Mouse (Mus musculus) splenic B cell, adult 2 months (primary cell): ENCODE results near the gene Cer1.

Experiments used
- DNase-seq: peaks from one replicate; pipeline ENCODE4 v3.0.0-alpha.2; 2011; ENCODE audit warnings: low read depth, low spot score
- H3K27me3 ChIP-seq: 2 replicates; pipeline ENCODE4 v1.6.1; 2012; ENCODE audit warnings: mild to moderate bottlenecking, low read length, moderate library complexity, mixed read lengths; ENCODE audit not compliant: control insufficient read depth, poor library complexity, insufficient read depth, severe bottlenecking
- H3K36me3 ChIP-seq: 2 replicates; pipeline ENCODE4 v1.6.1; 2012; ENCODE audit warnings: mild to moderate bottlenecking, low read length, moderate library complexity, mixed read lengths; ENCODE audit not compliant: control insufficient read depth, poor library complexity, insufficient read depth, severe bottlenecking

Cer1 gene

DNA sequence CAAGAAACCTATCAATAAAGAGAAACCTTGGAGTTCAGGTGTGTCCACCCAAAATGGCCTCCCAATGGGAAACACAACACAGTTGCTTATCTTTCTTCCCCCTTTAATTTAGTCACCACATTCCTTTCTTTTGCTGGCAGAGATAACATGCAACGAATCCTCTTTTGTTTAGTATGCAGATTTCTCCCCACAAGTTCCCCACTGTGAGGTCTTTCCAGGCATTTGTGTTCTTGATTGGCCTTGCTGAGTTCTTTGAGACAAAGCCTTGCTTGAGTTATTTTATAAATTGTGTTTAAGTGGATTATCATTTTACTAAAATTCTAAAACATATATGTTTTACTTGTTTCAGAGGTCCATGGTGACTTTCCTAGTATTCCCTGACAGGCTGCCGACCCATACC lies 1.2 kb upstream of the Cer1 start:
- DNase-seq, result no peak
- H3K27me3 ChIP-seq, result no peaks in the 10 kb centered on the region
- no peaks in the 10 kb centered on the region for H3K36me3 ChIP-seq

DNA sequence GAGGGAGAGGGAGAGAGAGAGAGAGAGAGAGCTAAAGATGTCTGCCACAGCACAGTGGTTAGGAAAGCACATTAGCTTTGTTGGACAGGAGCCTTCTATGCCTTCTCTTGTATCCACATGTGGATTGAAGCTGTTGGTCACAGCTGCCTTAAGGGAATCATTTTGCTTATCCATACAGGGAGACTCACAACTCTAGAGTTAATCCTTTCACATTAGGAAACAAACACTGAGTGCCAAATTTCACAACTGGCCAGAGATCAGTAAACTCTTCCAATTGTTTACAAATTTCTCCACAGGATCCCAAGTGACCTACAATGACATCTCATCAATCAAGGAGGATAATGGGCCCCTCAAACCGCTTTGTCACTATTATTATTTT lies 576 bp upstream of the Cer1 start:
- no peak for DNase-seq
- Histone ChIP-seq H3K27me3 (no peaks in the 10 kb centered on the region), H3K36me3 (no peaks in the 10 kb centered on the region)

DNA sequence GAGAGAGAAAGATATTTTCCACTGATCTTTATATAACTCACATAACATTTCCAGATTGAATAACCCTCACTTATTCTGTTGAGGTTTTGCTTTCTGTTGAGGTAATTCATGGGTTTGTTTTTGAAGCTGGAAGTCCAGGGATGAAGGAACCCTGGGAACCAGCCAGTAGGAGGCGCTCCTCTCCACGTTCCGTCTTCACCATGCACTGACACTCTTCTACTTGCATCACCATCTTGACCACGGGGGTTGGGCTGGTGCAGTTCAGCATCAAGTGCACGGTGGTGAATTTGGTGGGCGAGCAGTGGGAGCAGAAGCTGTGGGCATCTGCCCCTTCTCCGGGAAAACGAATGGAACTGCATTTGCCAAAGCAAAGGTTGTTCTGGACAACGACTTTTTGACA lies 2.4 kb downstream of the Cer1 start:
- Histone ChIP-seq H3K36me3 (no peaks in the 10 kb centered on the region), H3K27me3 (no peaks in the 10 kb centered on the region)
- no peak for DNase-seq

DNA sequence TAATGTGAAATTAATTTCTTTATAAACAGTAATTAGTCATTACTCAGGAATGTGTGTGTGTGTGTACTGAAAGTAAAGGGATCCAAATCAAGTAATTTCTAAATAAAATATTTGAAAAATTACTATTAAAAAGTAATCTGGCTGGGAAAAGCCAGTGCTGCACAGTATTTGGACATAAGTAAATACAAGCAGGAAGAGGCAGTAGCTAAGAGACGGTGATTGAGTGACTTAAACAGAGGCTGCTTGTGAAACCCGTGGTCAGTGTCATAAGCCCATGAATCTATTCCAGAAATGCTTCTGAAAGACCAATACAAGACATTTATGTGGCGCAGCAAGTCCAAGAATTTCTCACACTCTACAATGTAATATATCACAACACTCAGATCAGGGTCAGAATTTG lies 3.6 kb downstream of the Cer1 start:
- no peaks in the 10 kb centered on the region for H3K36me3 ChIP-seq
- no peak for DNase-seq
- no peaks in the 10 kb centered on the region for H3K27me3 ChIP-seq

GRCm38 (mm10) chr4:82880243-82880642 lies 4.7 kb downstream of the Cer1 start:
- Histone ChIP-seq H3K36me3 (no peaks in the 10 kb centered on the region), H3K27me3 (no peaks in the 10 kb centered on the region)
- no peak for DNase-seq

DNA sequence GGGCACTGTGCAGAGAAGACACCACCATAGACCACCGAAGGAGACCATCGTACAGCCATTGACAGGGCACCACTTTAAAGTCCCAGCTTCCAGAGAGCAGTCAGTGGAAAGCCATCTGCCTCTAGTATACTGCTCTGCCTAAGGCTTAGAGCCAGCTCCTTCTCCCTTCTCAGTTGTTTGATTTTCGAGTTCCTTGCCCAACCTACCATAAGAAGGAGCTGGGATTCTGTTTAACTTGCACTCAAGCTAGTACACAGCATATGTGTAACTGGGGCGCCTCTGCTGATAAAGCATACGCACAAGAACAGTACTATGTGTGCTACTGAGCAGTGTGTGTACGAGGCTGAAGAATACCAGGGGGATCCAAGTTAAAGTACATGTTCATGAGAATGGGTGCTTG lies 5.8 kb downstream of the Cer1 start:
- no peaks in the 10 kb centered on the region for H3K27me3 ChIP-seq
- H3K36me3 ChIP-seq, result no peaks in the 10 kb centered on the region
- DNase-seq, result no peak

- H3K27me3 ChIP-seq, result no peaks in the 10 kb centered on the region
- DNase-seq, result no peak
- H3K36me3 ChIP-seq, result no peaks in the 10 kb centered on the region
Measured at GRCm38 (mm10) chr4:82876656-82877055, 8.3 kb downstream of the Cer1 start.

DNA sequence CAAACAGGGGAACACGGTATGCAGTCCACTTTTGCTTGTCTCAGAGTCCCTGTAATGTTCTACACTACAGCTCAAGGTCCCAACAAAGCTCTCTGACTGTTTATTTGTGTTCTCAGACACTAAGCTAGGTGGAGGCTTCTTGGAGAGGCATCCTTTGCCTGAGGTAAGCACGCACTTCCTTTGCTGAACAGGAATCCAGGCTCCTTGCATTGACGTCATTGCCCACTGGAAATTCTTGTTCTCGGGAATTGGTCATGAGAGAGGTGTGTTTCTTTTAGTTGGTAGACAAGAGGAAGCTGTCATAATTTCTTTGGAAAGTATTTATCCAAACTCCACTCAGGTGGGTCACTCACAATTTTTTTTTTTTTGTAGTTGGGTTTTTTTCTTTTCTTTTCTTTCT lies 9.4 kb downstream of the Cer1 start:
- H3K27me3 ChIP-seq, result no peaks in the 10 kb centered on the region
- H3K36me3 ChIP-seq, result no peaks in the 10 kb centered on the region

DNA sequence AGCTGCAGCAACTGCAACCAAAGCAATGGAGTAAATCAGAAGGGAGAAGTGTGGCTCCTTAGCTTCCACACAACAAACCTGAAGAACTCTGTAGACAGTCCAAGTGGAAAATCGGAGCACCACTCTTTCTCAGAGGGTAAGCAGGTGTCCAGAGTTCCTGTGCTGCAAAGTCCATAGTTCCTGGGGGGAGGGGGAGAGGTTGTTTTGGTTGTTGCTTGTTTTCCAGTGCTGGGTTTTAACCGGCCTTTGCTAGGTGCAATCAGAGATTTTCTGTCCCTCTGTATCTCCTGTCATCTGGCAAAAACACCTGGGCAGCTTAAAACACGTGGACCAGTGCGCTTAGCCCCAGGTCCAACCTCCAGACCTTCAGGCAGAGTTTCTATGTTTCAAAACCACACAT lies 10.2 kb downstream of the Cer1 start:
- DNase-seq, result no peak
- no peaks in the 10 kb centered on the region for H3K27me3 ChIP-seq
- no peaks in the 10 kb centered on the region for H3K36me3 ChIP-seq

More for the DNA sequence above, 9.4 kb downstream of the Cer1 start:
- no peak for DNase-seq

- DNase-seq, result no peak
- Histone ChIP-seq H3K36me3 (no peaks in the 10 kb centered on the region), H3K27me3 (no peaks in the 10 kb centered on the region)
Measured at GRCm38 (mm10) chr4:82872548-82872947, 12.4 kb downstream of the Cer1 start.

DNA sequence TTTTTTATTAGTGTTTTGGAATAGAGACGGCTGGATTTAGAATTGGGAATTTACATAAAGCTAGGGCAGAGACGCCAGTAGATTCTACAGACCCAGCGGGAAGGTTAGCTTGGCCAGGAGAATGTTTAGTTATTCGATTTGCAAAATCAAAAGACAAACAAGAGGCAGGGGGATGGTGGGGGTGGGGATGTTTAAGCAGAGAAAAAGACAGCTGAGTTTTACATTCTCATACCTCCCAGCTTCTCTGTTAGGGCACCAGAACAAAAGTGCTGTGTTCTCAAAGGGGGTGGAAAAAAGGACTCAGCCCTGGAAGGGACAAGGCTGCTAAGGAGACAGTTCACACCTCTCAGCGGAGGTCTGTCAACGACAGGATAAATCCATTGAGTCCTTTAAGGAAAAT lies 12.8 kb downstream of the Cer1 start:
- no peak for DNase-seq
- no peaks in the 10 kb centered on the region for H3K27me3 ChIP-seq

DNA sequence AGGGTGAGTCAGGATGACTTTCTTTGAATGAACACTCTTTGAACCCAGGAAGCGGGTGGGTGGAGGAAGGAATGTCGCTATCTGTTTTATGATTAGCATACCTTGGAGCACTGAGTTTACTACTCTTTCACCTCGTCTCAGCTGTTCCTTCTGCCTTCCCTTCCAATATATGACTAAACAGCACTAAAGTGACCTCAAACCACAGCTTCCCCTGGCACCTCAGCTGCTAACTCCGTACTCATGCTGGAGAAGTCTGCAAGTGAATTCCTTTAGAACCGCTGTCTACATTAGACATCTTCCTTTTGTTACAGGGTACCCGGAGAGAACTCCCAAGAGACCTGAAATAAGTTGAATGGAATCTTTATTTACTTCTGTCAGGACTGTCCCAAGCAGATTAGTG lies 14.0 kb downstream of the Cer1 start:
- no peak for DNase-seq
- Histone ChIP-seq H3K36me3 (no peaks in the 10 kb centered on the region), H3K27me3 (no peaks in the 10 kb centered on the region)

More for the DNA sequence above, 12.8 kb downstream of the Cer1 start:
- H3K36me3 ChIP-seq, result no peaks in the 10 kb centered on the region

- no peak for DNase-seq
Measured at GRCm38 (mm10) chr4:82867731-82868445, 17.1 kb downstream of the Cer1 start.

DNA sequence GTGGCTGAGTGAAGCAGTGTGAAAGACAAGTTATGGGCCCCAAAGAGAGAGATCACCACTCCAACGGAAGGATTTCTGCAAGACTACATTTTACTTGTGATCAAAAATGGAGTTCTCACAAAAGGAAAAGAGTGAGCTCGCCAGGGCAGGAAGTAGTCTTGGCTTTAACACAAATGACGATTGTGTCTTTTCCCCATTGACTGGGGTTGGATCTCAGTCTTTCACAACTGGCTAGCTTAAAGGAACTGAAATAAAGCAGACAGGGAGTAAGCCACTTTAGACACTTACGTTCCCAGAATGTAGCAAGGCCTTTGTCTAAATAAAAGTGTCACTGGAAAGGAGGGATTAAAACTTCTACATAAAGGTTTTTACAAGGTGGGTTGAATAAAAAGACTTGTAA lies 17.8 kb downstream of the Cer1 start:
- no peak for DNase-seq
- Histone ChIP-seq H3K36me3 (no peaks in the 10 kb centered on the region), H3K27me3 (no peaks in the 10 kb centered on the region)

More at GRCm38 (mm10) chr4:82867731-82868445, 17.1 kb downstream of the Cer1 start:
- H3K36me3 ChIP-seq, result no peaks in the 10 kb centered on the region
- H3K27me3 ChIP-seq, result no peaks in the 10 kb centered on the region

DNA sequence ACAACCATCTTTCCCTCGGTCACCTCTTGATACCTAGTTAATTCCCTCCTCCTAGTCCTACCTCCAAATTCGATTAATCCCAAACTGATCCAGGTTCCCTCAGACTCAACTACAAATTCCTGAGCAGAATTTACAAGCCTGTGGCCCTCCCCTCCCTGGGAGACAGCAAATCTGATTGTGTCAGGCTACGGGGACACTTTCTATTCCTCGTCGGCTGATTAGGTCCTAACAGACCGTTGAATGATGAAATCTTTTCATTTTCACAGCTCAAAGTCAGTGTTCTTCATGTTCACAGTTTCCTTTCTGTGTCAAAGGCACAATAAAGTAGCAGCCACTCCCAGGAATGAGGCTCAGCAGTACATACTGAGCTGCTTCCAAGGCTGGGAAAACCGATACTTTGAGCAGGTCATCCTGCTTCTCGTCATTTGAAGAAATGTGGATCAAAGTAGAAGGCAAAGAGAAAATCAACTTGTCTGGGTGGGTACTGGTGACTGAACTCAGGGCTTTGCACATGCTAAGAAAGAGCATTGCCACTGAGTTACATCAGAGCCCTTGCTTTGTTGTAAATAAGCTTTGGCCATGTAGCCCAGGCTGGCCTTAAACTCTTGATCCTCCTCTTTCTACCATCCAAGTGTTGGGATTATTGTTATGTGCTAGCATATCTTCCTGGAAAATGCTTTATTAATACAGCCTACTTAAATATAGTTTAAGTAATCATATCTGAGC lies 19.8 kb downstream of the Cer1 start:
- H3K27me3 ChIP-seq, result no peaks in the 10 kb centered on the region
- no peaks in the 10 kb centered on the region for H3K36me3 ChIP-seq
- DNase-seq, result no peak
